Mouse (Mus musculus) T-cell, adult 66 days (primary cell): Measurements from ENCODE around the gene Gm44805. TPM values are rescaled to one million over a fixed set of nuclear protein-coding genes. Genes with fewer than 3 reads are reported as not detected.

Source experiments
- total RNA-seq, 2 experiments: library from RNA; stranded (reverse); gene quantifications; 3 replicates in 1 of 2; 4 replicates in 1 of 2; pipeline ENCODE4 v1.2.4; 2023

Gene Gm44805
- not detected for total RNA-seq

DNA sequence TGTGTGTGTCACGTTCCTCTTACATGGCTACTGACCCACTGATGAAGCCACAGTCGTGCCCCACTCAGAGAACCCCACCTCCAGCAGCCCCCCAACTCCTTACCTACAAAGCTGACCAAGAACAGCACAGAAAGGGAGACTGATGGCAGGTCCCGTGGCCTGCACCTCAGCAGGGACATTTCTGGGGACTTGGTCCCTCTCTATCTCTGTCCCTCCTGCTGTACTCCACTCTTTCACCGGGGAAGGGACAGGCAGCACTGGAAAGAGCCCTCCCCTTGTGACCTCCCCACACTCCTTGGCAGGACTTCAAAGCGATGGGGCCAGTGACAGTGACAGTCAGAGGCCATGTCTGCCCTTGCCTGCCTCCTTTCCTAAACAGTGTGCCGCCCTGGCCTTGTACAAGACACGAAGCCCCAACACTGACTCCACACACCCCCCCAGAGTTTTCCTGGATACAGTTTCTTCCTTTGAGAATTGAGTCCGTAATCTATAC, at the start of gene Gm44805, which contains the start of gene Apoc4:
TSS of gene Gm44805 (minus strand) at position 222 of the 493 bp plus-strand sequence.
TSS of gene Apoc4 (minus strand) at position 278 of the 493 bp plus-strand sequence.

DNA sequence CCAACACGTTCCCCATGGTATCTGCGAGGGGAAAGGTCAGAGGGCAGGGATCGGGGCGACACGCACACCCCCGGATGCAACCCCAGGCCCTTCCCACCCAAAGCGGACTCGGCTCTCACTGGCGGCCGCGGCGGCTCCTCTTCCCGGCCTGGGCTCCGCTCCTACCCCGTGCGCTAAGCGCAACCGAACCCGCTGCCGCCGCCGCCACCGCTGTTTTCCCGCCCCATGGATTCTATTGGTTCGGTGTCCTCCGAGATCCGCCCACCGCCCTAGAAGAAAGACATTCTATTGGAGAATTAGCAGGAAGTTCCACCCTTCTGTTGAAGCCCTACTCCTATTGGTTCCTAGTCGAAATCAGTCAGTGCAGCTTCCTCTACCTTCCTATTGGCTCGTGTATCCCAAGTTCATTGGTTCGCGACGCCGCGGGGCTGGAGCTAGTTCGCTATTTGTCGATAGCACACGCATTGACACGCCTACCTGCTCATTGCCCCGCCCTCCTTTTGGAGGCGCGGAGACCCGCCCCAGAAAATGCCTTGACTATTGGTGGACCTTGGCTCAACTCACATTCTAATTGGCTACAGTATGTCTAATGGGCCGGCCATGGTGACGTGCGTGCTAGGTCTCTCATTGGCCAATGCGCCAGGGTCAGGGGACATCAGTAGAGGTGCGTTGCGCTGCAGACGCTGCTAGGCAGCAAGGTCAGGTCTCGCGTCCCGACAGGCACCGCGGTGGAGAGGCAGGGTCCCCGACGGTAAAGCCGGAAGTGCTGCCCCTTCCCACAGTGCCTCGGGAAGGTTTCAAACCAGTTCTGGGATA, 34.2 kb upstream of the Gm44805 start, which contains the start of gene Tomm40:
TSS of gene Tomm40 (minus strand) at position 200 of the 816 bp plus-strand sequence.

DNA sequence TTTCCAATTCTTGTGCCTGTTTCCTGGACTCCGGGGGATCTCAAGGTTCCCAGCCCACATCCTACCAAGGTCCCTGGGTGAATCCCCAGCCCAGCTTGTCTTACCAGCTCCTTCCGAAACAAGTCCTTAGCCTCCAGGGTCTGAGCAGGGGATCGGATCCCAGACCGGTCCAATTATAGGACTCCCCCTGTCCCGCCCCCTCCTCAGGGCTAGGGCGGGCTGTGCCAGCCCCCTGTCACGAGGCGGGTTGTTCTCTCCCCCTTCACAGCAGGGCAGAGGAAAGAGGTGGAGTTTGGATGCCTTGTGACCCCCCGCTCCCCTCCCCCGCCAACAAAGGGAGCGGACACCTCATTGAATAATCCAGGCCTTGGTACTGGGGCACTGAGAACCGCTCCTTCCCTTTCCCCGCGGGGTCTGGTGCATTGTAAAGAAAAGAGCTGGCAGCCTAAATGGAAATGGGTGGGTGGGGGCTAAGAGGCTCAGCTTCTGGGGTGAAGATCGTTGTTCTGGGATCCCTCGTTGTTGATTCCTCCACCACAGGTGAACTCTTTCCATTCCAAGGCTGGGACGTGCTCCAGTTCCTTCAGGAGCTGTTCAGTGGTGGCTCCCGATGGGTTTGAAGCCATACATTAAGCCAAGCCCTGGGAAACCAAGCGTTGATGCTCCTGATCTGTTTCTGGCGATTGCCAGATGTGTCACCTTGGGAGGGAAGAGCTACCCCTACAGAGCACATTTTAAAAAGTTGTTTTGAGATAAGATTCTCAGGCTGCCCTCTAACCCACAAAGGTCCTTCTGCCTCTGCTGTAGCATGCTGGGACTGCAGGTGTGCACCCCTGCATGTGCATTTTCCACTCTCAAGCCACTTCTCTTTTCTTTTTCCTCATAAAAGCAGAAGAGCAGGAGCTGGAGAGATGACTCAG, 17.9 kb upstream of the Gm44805 start, which contains the start of gene Apoe:
TSS of gene Apoe (minus strand) at position 282 of the 920 bp plus-strand sequence.

DNA sequence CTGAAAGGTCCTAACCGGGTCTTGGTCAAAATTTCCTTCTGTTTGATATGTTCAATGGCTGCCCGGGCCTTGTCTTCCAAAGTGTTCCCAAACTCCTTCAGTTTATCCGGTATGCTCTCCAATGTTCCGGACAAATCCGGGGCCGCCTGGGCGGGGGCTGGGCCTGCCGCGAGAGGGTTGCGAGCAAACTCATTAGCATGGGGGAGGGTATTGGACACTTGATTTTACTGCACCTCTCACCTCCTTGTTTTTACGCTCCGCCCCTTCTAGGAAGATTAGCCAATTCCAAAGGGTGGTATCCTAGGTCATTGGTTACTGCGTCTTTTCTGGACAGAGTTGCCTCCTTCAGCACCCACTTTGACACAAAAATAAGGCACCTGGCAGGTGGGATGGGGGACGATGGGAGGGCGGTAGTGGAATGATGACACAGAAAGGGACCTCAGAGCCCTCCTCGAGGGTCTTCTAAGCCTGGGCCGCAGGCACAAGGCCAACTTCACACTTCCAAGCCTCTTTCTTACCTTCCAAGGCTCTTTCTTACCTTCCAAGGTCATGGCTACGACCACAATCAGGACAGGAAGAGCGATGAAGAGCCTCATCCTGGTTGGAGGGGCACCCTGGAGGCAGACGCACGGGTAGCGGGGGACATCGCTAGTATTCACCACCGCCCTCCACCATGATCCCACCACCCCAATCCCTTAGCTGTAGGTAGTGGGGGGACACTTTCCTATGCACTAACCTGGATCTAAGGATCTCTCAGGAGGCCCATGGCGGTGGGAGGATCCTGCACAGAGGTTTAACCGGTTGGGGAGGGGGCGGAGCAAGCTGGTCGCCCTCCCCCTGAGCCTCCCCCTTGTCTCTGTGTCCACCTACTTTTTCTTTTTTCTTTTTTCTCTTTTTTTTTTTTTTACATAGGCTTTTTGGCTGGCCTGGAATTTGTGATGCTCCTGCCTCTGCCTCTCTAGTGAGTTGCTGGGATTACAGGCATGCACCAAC, 10.9 kb upstream of the Gm44805 start, which contains the start of gene Apoc1:
TSS of gene Apoc1 (minus strand) at position 788 of the 993 bp plus-strand sequence.

DNA sequence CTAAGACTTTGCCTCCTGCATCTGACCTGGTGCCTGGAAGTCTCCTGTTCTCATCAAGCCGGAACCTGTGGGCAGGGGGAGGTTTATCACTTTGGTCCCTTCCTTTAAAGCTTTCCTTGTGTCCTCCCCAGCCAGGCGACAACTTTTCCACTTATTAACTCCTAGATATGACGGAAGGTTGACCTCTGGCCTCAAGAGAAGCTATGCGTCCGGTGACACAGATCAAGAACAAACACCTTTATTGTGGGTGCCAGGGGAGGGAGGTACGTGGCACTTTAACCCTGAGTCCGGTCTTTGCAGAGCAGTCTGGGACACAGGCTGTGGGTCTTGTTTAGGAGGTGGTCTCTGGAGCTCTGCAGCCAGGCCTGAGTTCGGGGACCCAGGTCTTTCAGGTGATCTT, 3.4 kb downstream of the Gm44805 start, which contains the start of gene Apoc2:
TSS of gene Apoc2 (minus strand) at position 70 of the 400 bp plus-strand sequence.

DNA sequence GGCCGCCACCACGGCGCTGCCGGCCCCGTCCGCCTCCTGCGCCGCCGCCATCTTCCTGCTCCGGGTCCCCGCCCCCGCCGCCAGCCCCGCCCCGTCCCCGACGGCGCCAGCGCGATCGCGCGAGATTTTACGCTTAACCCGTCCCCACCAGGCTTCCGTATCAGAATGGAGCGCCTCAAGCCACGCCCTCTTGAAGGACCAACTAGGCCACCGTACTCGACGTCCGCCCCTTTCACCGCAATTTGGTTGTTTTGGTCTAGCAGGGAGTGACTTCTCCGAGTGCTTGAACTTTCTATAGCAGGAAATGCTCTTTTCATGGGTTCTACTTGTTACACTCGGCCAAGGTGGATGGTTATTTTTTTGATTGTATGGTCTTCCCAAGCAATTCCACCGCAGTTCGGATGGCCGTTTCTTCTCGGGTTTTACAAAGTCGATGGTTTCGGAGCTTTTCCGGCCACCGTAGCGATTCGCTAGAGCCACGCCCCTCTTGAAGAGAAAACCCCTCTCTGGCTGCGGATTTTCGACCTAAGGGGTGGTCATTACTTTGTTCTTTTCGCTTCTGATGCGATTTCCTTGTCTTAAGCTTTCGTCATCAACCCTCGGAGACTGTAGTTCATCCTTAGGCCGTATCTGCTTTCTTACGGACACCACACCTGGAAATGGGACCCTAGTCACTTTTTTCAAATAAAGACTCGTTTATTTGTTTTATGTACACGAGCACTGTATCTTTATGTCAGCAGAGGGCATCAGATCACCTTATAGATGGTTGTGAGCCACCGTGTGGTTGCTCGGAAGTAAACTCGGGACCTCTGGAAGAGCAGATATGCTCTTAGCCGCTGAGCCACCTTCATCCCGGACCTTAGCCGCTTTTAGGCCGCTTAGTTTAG, 16.0 kb downstream of the Gm44805 start, which contains the start of gene Clptm1:
TSS of gene Clptm1 (minus strand) at position 79 of the 887 bp plus-strand sequence.

DNA sequence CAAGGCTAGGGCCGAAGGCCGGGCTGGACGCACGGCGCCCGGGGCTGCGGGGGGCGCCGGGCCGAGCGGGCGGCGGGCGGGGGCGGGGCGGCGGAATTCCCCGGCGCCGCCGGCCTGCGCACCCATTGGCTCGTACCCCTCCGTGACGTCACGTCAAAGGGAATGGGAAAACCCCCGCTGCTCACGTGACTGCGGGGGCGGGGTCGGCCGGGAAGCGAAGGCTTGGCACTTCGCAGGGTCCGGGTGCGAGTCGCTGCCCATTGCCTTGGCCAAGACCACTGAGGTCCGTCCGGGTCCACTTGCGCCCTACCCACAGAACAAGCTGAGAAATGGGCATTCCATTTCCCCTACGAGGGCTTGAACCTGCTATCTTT, 51.9 kb downstream of the Gm44805 start, which contains the start of gene Relb:
TSS of gene Relb (minus strand) at position 78 of the 374 bp plus-strand sequence.

Other genes with a start within 250 kb of the Gm44805 start
- gene Mark4, start 222.6 kb downstream of the Gm44805 start, total RNA-seq = 10 to 100 TPM; 25.0 to 29.2 TPM
- gene Exoc3l2, start 218.1 kb downstream of the Gm44805 start, total RNA-seq = not detected
- 1 to 10 TPM; 4.8 to 5.1 TPM for gene Bloc1s3, start 173.1 kb downstream of the Gm44805 start, total RNA-seq
- 10 to 100 TPM; 19.2 to 22.3 TPM for gene Trappc6a, start 173.0 kb downstream of the Gm44805 start, total RNA-seq
- under 1 TPM in 1 of 2 experiments, not detected in 1; 0.38 TPM for gene Nkpd1, start 163.6 kb downstream of the Gm44805 start, total RNA-seq
- 10 to 100 TPM; 54.3 to 60.4 TPM for gene Ppp1r37, start 118.3 kb downstream of the Gm44805 start, total RNA-seq
- gene Zfp296, start 104.1 kb downstream of the Gm44805 start, total RNA-seq = 1 to 10 TPM; 2.5 TPM
- gene Gemin7, start 103.8 kb downstream of the Gm44805 start, total RNA-seq = 10 to 100 TPM; 50.9 to 57.8 TPM
- 10 to 100 TPM; 85.5 to 85.6 TPM for gene Clasrp, start 76.9 kb downstream of the Gm44805 start, total RNA-seq
- 10 to 100 TPM; 50.3 to 55.7 TPM for gene Relb, start 52.0 kb downstream of the Gm44805 start, total RNA-seq
- 10 to 100 TPM; 80.3 to 82.2 TPM for gene Clptm1, start 16.4 kb downstream of the Gm44805 start, total RNA-seq
- not detected for gene Apoc2, start 3.5 kb downstream of the Gm44805 start, total RNA-seq
- not detected for gene Apoc4, start 56 bp upstream of the Gm44805 start, total RNA-seq
- 1 to 10 TPM in 1 of 2 experiments, not detected in 1; 1.7 TPM for gene Apoc1, start 11.2 kb upstream of the Gm44805 start, total RNA-seq
- 10 to 100 TPM; 28.3 to 31.4 TPM for gene Apoe, start 17.8 kb upstream of the Gm44805 start, total RNA-seq
- 10 to 100 TPM; 55.3 to 66.2 TPM for gene Tomm40, start 34.0 kb upstream of the Gm44805 start, total RNA-seq
- gene Nectin2, start 69.1 kb upstream of the Gm44805 start, total RNA-seq = under 1 TPM in 1 of 2 experiments, not detected in 1; 0.38 TPM
- gene Bcam, start 89.6 kb upstream of the Gm44805 start, total RNA-seq = under 1 TPM in 1 of 2 experiments, not detected in 1; 0.24 TPM
- not detected for gene Cblc, start 115.4 kb upstream of the Gm44805 start, total RNA-seq
- 10 to 100 TPM; 29.5 to 32.2 TPM for gene Bcl3, start 141.3 kb upstream of the Gm44805 start, total RNA-seq
- not detected for gene Gm19345, start 170.6 kb upstream of the Gm44805 start, total RNA-seq
- gene Ceacam16, start 179.9 kb upstream of the Gm44805 start, total RNA-seq = under 1 TPM; 0.36 to 0.90 TPM
- not detected for gene Ceacam19, start 206.5 kb upstream of the Gm44805 start, total RNA-seq
- gene Pvr, start 239.7 kb upstream of the Gm44805 start, total RNA-seq = 10 to 100 TPM; 69.4 to 80.7 TPM